Mouse (Mus musculus) gonadal fat pad, adult 2 months (tissue): ENCODE measurements around the gene Sec23ip. TPM values are rescaled to one million over a fixed set of nuclear protein-coding genes. Genes with fewer than 3 reads are reported as not detected.
A peak's percentile ranks its signal among the peaks of the same experiment; 100 is the strongest.
"Not testable (repeated sequence)": the region's sequence is repeated elsewhere in the genome, so short reads cannot be mapped to it uniquely, and the experiment has no call there.

Experiments used
- DNase-seq: peaks from one replicate; pipeline ENCODE4 v3.0.0-alpha.2; 2012; ENCODE audit warnings: low read depth
- polyA plus RNA-seq: library from polyadenylated mRNA; depleted of rRNA; stranded (reverse); fragments of >200 nt; gene quantifications from 2 replicates; pipeline ENCODE4 v1.2.3, GENCODE M21; 2012; rRNA removed

Gene Sec23ip
- polyA plus RNA-seq = 32.0 and 56.6 TPM in 2 replicates

- DNase-seq = peak; percentile 91
Measured at GRCm38 (mm10) chr7:128744684-128745485, at the start of gene Sec23ip. Sec23ip (plus strand) TSS chr7:128744943.

DNA sequence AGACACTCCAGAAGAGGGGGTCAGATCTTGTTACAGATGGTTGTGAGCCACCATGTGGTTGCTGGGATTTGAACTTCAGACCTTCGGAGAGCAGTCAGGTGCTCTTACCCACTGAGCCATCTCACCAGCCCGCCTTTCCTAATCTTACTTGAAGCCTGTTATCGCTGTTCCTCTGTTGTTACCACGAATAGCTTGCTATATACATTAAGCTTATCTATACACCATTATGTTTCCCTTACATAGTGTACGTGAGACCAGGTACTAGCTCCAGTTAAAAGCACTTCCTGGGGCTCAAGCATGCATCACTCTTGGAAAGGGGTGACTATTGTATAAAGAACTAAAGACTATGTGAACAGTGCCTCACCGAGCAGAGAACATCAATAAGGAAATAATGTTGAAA is 44.8 kb upstream of the Sec23ip start:
- not testable (repeated sequence) for DNase-seq

- DNase-seq = no peak
Measured at GRCm38 (mm10) chr7:128705735-128706134, 39.0 kb upstream of the Sec23ip start.

DNA sequence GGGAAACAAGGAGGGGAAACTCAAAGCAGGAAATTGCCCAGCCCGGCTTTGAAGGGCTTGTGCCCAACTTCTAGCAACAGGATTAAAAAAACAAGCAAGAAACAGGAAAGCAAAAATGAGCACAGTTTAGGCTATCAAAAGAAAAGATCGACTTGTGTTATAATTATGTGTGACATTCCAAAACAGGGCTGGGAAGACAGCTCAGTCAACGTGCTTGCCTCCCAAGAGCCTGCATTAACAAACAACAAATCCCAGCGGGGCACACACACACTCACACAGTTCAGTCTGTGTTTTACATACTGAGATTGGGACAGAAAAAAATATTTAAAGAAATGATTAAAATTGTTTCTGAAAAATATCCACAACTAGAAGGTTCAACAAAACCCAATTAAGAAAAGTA is 26.8 kb upstream of the Sec23ip start:
- DNase-seq = no peak

DNA sequence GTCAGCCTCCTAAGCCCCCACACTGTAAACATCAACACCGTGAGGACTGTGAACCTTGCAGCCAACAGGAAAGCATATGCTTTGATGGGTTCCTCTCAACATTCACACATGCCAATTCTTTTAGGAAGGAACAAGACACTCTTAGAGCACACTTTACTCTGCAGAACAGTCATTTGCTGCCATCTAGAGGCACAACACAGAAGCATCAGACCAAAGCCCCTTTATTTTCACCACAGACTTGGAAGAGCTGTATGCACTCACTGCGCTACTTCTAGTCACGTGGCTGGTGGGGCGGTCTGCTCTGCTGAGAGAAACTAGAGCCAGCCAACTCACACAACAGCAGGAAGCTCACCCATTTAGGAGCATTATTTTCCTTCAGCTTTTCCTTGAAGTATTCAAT is 20.0 kb upstream of the Sec23ip start:
- DNase-seq = no peak

- DNase-seq = no peak
Measured at GRCm38 (mm10) chr7:128725189-128725588, 19.6 kb upstream of the Sec23ip start.

- DNase-seq = no peak
Measured at GRCm38 (mm10) chr7:128726999-128727398, 17.7 kb upstream of the Sec23ip start.

- no peak for DNase-seq
Measured at GRCm38 (mm10) chr7:128727701-128728100, 17.0 kb upstream of the Sec23ip start.

- DNase-seq = no peak
Measured at GRCm38 (mm10) chr7:128728738-128729137, 16.0 kb upstream of the Sec23ip start.

GRCm38 (mm10) chr7:128731585-128731984 is 13.2 kb upstream of the Sec23ip start:
- DNase-seq = no peak

DNA sequence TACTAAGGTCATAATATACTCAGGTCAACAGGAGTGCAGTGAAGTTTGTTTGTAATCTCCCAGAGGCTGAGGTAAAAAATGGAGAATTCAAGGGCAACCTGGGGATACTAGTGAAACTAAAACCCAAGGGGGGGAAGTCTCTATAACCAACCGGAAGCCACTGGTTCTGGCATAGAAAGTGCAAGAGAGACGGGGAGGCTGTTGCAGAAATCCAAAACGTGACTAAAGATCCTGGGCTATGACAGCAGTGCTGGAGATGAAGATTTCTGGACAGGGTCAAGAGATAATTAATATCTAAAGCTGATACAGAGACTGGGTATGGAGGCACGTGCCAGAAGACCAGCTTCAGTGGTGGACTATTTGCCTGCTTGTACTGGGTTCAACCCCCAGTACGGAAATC is 6.7 kb upstream of the Sec23ip start:
- DNase-seq = no peak

DNA sequence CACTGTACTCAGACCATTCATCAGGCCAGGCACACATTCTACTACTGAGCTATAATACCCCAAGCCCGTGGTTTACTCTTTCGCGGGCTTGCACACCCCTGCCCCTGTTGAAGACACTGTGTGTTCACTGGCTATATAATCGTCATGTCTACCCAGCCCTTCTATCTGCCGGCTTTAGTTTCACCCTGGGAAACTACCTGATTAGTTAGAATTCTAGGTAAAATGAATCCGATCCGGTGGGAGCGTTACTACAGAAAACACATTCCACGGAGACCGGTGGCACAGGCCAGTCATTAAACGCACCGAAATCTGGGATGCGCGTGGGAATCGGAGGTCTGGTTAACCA is 5.7 kb upstream of the Sec23ip start:
- DNase-seq = no peak

DNA sequence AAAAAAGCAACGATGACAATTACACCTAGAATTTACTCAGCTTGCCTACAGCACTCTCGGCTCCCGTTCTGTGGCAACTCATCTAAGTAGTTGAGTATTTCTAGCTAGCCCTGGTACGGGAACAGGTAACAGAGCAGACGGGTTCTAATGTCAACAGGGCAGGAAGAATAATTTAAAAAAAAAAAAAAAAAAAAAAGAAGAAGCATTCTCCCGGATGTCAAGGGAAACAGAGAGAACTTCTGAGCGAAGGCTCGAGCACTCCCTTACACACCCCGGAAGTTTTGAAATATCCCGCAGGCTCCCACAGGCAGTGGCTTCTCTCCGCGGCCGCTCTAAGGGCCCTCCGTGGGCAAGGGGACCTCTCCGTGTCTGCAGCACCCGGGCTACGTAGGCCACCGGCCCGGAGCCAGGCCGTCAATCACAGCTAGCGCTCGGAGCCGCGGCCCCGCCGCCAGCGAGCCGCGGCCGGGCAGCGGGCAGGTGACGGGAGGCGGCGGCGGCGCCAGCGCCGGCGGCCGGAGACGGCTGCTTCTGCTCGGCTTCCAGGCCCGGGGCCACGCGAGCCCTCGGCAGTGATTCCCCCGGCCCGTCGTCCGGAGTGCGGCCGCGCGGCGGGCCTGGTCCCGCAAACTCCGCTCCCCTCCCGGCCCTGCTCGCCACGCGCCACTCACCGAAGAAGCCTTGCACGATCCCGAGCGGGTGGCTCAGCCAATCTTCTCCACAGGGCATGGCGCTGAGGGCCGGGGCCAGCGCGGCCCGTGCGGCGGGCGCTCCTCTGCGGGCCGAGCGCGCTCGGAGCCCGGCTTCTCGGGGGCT is 5.1 kb upstream of the Sec23ip start:
- no peak for DNase-seq

GRCm38 (mm10) chr7:128740334-128740733 is 4.4 kb upstream of the Sec23ip start, which contains the start of gene Mcmbp:
Mcmbp (minus strand) TSS chr7:128740495.
- no peak for DNase-seq

DNA sequence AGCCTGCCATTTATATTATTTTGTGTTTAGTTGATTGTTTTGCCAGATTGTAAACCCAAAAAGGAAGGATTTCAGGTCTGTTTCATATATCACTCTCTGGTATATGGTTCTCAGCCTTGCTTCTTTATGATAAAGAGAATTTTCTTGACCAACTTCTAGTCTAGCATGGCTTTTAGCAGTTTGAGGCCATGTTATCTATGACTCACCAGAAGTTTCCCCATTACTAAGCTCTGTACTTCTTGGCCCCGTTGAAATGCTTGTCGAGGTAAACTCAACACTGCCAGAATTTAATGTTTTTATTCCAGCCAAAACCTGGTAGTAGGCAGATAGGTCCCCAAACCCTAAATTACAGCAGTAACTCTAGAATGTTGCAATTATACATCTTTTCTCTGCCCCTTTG is 845 bp upstream of the Sec23ip start:
- DNase-seq = no peak

DNA sequence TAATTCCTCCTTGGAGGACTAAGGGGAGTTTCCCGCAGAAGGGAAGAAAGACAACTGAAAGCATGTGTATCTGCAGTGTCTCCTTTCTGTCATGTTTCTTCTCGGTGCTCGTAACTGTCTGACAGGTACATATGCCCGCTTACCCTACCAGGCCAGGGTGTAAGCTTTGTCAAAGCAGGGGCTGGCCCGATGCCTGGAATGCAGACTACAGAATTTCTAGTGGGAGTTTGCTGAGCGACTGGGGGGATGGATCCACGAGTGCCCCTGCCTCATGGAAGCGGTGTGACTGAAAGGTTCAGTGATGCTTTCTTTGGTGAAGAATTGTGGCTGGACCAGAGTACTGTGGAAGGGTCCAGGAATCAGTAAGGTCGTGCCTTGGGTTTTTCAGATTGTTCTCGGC is 1.4 kb downstream of the Sec23ip start:
- DNase-seq = no peak

- no peak for DNase-seq
Measured at GRCm38 (mm10) chr7:128748758-128749157, 4.0 kb downstream of the Sec23ip start.

GRCm38 (mm10) chr7:128750296-128750695 is 5.6 kb downstream of the Sec23ip start:
- DNase-seq = no peak

DNA sequence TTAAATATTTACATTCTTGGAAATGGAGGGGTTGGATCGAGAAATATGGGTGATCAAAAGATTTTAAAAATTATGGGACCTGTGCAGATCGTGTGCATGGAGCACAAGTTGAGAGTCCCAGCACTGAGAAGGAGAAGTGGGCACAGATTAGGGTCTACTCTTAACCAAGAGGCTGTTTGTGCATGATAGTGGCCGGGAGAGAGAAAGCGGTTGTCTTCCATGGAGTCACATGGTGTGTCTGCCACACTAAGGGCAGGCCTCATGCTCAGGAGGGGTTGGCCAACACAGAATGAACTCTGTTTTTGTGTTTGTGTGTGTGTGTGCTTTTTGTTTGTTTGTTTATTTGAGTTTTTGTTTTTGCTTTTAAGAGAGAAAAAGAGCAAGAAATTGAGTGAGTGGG is 7.3 kb downstream of the Sec23ip start:
- DNase-seq = no peak

- no peak for DNase-seq
Measured at GRCm38 (mm10) chr7:128755396-128755795, 10.7 kb downstream of the Sec23ip start.

GRCm38 (mm10) chr7:128758948-128759347 is 14.2 kb downstream of the Sec23ip start:
- no peak for DNase-seq

GRCm38 (mm10) chr7:128766696-128767095 is 22.0 kb downstream of the Sec23ip start:
- no peak for DNase-seq

- no peak for DNase-seq
Measured at GRCm38 (mm10) chr7:128777201-128777600, 32.5 kb downstream of the Sec23ip start.
